In the genomic region with DNA sequence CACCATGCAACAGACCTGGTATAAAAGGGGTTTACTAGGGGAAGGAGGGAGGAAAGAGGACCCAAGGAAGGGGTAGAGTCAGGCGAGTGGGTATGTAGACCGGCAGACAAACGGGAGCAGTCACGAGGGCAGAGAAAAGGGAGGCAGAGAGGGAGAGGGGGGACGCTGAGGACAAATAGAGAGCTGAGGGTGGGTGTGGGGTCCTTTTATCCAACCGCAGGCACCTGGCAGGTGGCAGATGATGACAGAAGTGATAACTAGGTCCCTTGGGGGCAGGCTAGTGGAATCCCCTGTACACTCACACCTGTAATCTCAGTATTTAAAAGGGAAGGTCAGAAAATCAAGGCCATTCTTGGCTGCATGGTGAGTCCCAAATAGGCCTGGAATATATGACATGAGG, we compare ENCODE assay signal across 22 mouse cellular contexts. TPM values are rescaled to one million over a fixed set of nuclear protein-coding genes. Genes with fewer than 3 reads are reported as not detected.
DNase-seq lines count a peak whose midpoint lies in the region; ATAC-seq and TF ChIP-seq lines count a peak whose summit lies in the region.
"Had no signal": no experiment of that assay in that cellular context is flagged by ENCODE, and none has a peak within 500 bp of the region (broad histone marks: within the 10 kb centered on the region; RNA-seq: fewer than 3 reads in every experiment).

No protein-coding gene starts in this region.

- no peaks in the 10 kb centered on the region for H3K27me3 ChIP-seq in hindbrain, postnatal 0 days (ENCODE audit: insufficient read depth, low read length)
- H3K27me3 ChIP-seq in hindbrain, embryonic 13.5 days: no peaks in the 10 kb centered on the region
- H3K27me3 ChIP-seq: liver, embryonic 15.5 days; lung, embryonic 15.5 days; neural tube, embryonic 13.5 days; stomach, embryonic 15.5 days had no signal

- DNase-seq in hindbrain, postnatal 0 days (ENCODE audit: low spot score): no peak
- DNase-seq in brain, embryonic 14.5 days (ENCODE audit: low read depth): peak; percentile 27
- peak; percentile 77 to 85 for DNase-seq in thymus, adult 18-20 months
- DNase-seq in thymus, postnatal 36 days: peak; percentile 75 to 88
- DNase-seq in lung, postnatal 10 days: no peak
- no peak for DNase-seq in ovary, postnatal 36 days (ENCODE audit: low spot score)
- DNase-seq: adrenal gland, postnatal 14 days; cerebellum, adult 9-10 months; kidney, adult 2 months; layer of hippocampus, adult 9-11 months; lung, postnatal 4 days; right cerebral cortex, adult 18-20 months; right cerebral cortex, postnatal 4 days had no signal

- 63% methylated on average over 6 of the region's 6 CpGs for WGBS in hindbrain, postnatal 0 days
- 80% methylated on average over 6 of the region's 6 CpGs for WGBS in hindbrain, embryonic 13.5 days

- H3K4me2 ChIP-seq in hindbrain, postnatal 0 days (ENCODE audit: low read depth, low read length): no peak overlapping the region
- no peak overlapping the region for H3K4me2 ChIP-seq in hindbrain, embryonic 13.5 days
- H3K4me2 ChIP-seq: heart, embryonic 11.5 days; liver, embryonic 15.5 days; lung, embryonic 15.5 days; neural tube, embryonic 13.5 days; stomach, embryonic 15.5 days had no signal

- H3K4me1 ChIP-seq in hindbrain, postnatal 0 days (ENCODE audit: insufficient read depth, low read length): no peaks in the 10 kb centered on the region; the same call in 1 of the 2 replicates
- peaks cover 18% of the 10 kb centered on the region for H3K4me1 ChIP-seq in hindbrain, embryonic 13.5 days (replicated peaks)
- H3K4me1 ChIP-seq: liver, embryonic 15.5 days; lung, embryonic 15.5 days; stomach, embryonic 15.5 days had no signal

- ATAC-seq in hindbrain, postnatal 0 days: no peak
- no peak for ATAC-seq in hindbrain, embryonic 13.5 days (ENCODE audit: low FRiP score)

- no peak overlapping the region for H3K4me3 ChIP-seq in hindbrain, postnatal 0 days (ENCODE audit: low read length)
- H3K4me3 ChIP-seq in hindbrain, embryonic 13.5 days: no peak overlapping the region
- H3K4me3 ChIP-seq: liver, embryonic 15.5 days; lung, embryonic 15.5 days; myocyte; neural tube, embryonic 13.5 days; stomach, embryonic 15.5 days had no signal

- no peak for TF ChIP-seq POLR2A in brain, embryonic 14.5 days (IDR thresholded peaks at IDR 0.05; ENCODE audit: borderline replicate concordance, extremely low read depth, insufficient read depth, insufficient read length, poor library complexity, severe bottlenecking)

- H3K9ac ChIP-seq in hindbrain, postnatal 0 days (replicated peaks; ENCODE audit: low read length): no peak overlapping the region
- H3K9ac ChIP-seq in hindbrain, embryonic 13.5 days: no peak overlapping the region; the same call in 1 of the 2 replicates
- H3K9ac ChIP-seq: liver, embryonic 15.5 days; lung, embryonic 15.5 days; neural tube, embryonic 13.5 days; stomach, embryonic 15.5 days had no signal

- H3K36me3 ChIP-seq in hindbrain, postnatal 0 days (ENCODE audit: insufficient read depth, low read length): no peaks in the 10 kb centered on the region
- no peaks in the 10 kb centered on the region for H3K36me3 ChIP-seq in hindbrain, embryonic 13.5 days
- H3K36me3 ChIP-seq: liver, embryonic 15.5 days; lung, embryonic 15.5 days; neural tube, embryonic 13.5 days; stomach, embryonic 15.5 days had no signal

- no peaks in the 10 kb centered on the region for H3K9me3 ChIP-seq in hindbrain, postnatal 0 days (ENCODE audit: low read length)
- no peaks in the 10 kb centered on the region for H3K9me3 ChIP-seq in hindbrain, embryonic 13.5 days
- H3K9me3 ChIP-seq: liver, embryonic 15.5 days; lung, embryonic 15.5 days; neural tube, embryonic 13.5 days; stomach, embryonic 15.5 days had no signal

- no peak for TF ChIP-seq CTCF in hindbrain, postnatal 0 days (IDR thresholded peaks at IDR 0.05; ENCODE audit: low read depth)
- TF ChIP-seq CTCF in brain, embryonic 14.5 days (IDR thresholded peaks at IDR 0.05; ENCODE audit: borderline replicate concordance, extremely low read depth, insufficient read depth, insufficient read length): no peak

- H3K27ac ChIP-seq in hindbrain, postnatal 0 days: 0 out of 2 replicates have a peak overlapping the region, but pooled peaks have one; percentile 32
- H3K27ac ChIP-seq in hindbrain, embryonic 13.5 days: no peak overlapping the region
- H3K27ac ChIP-seq: kidney, postnatal 0 days; liver, embryonic 15.5 days; lung, embryonic 15.5 days; stomach, embryonic 15.5 days had no signal

RNA-seq across cellular contexts. Expression of gene Thy1, which starts 31.0 kb away (rescaled TPM):
- 131 and 138 TPM in 2 replicates for total RNA-seq in hindbrain, postnatal 0 days (2014; rRNA removed)
- 49.6 and 51.1 TPM in 2 replicates for polyA plus RNA-seq in hindbrain, postnatal 0 days (2015; fragmentation: Nextera tagmentation; extraction: Ambion mirVana)
- 0.27 and 0.55 TPM in 2 replicates for polyA plus RNA-seq in hindbrain, embryonic 13.5 days (2015; fragmentation: Nextera tagmentation; extraction: Ambion mirVana)
- 11.6 and 13.1 TPM in 2 replicates for polyA plus RNA-seq in brain, embryonic 14.5 days (2012; rRNA removed)
- polyA plus RNA-seq: forebrain, embryonic 11.5 days; myocyte had no signal

RNA-seq across cellular contexts. Expression of gene Usp2, which starts 54.7 kb away (rescaled TPM):
- 11.0 and 14.2 TPM in 2 replicates for total RNA-seq in hindbrain, postnatal 0 days (2014; rRNA removed)
- polyA plus RNA-seq in hindbrain, postnatal 0 days (2015; fragmentation: Nextera tagmentation; extraction: Ambion mirVana): 19.6 and 20.5 TPM in 2 replicates
- 8.1 and 12.2 TPM in 2 replicates for polyA plus RNA-seq in hindbrain, embryonic 13.5 days (2015; fragmentation: Nextera tagmentation; extraction: Ambion mirVana)
- polyA plus RNA-seq in brain, embryonic 14.5 days (2012; rRNA removed): 2.0 and 4.0 TPM in 2 replicates

Comparison
In these comparisons a context has a peak if more than half of its experiments do, and no peak if none do; other contexts are left out.
1. DNase-seq: peak in brain, embryonic 14.5 days (single experiment), thymus, adult 18-20 months (2 of 2) and thymus, postnatal 36 days (2 of 2); none in hindbrain, postnatal 0 days (single experiment), lung, postnatal 10 days (single experiment) and ovary, postnatal 36 days (single experiment).